Mouse (Mus musculus) megakaryocyte, embryonic 14.5 days (primary cell): ENCODE data around the gene Pcp4. TPM values are rescaled to one million over a fixed set of nuclear protein-coding genes. Genes with fewer than 3 reads are reported as not detected.
"Not testable (repeated sequence)": the region's sequence is repeated elsewhere in the genome, so short reads cannot be mapped to it uniquely, and the experiment has no call there.

Experiments used
- H3K27me3 ChIP-seq: replicated peaks from 2 replicates; pipeline ENCODE3; 2012; ENCODE audit warnings: inconsistent platforms
- H3K36me3 ChIP-seq: replicated peaks from 2 replicates; pipeline ENCODE3; 2012; ENCODE audit warnings: low read length, inconsistent platforms, mixed read lengths
- H3K4me1 ChIP-seq: 2 replicates; pipeline ENCODE4 v1.6.1; 2012; ENCODE audit warnings: inconsistent platforms
- H3K4me3 ChIP-seq: replicated peaks from 2 replicates; pipeline ENCODE3; 2012; ENCODE audit warnings: moderate library complexity, mild to moderate bottlenecking, inconsistent platforms
- H3K9me3 ChIP-seq: 2 replicates; pipeline ENCODE4 v1.6.1; 2012; ENCODE audit warnings: inconsistent platforms
- FLI1 ChIP-seq: IDR thresholded peaks from 2 replicates; pipeline ENCODE4 v1.6.1; 2012; ENCODE audit warnings: low read length, inconsistent platforms, mixed read lengths
- GATA1 ChIP-seq: IDR thresholded peaks from 3 replicates; pipeline ENCODE4 v1.6.1; 2012; ENCODE audit warnings: mixed read lengths, low read length, inconsistent platforms, borderline replicate concordance
- polyA plus RNA-seq: library from polyadenylated mRNA; stranded (reverse); fragments of >175 nt; gene quantifications from 2 replicates; pipeline ENCODE4 v1.2.3, GENCODE M21; 2012; ENCODE audit warnings: low replicate concordance; ENCODE audit not compliant: insufficient read depth

Pcp4 gene
- polyA plus RNA-seq = not detected in 2 replicates

DNA sequence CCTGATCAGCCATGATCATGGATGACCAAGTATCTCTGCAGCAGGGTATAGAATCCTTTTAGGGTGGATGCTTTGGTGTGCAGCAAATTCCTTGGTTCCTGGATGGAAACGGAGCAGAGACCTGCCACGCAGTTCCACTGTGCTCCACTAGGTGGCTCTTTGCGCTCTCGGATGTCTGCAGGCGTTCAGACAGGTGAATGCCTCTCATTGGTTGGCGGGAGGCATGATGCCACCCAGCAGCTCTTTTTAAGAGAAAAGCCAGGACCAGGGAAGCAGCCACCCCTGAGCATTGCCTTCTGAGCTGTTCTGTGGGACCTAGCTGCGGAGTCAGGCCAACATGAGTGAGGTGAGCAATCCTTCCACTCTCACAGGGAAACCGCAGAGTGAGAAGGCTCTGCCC, at the start of gene Pcp4:
TSS of gene Pcp4 (plus strand) at position 162 of the 400 bp plus-strand sequence.
- Histone ChIP-seq H3K27me3 (peaks cover 8% of the 10 kb centered on the region), H3K9me3 (no peaks in the 10 kb centered on the region), H3K4me3 (no peak within 1 kb of the TSS), H3K4me1 (peaks cover 3% of the 10 kb centered on the region; the same call in 1 of the 2 replicates), H3K36me3 (no peaks in the 10 kb centered on the region)
- TF ChIP-seq GATA1 = no peak
- no peak for TF ChIP-seq FLI1

GRCm38 (mm10) chr16:96425044-96425443, 42.4 kb upstream of the Pcp4 start:
- no peak for TF ChIP-seq GATA1
- no peaks in the 10 kb centered on the region for H3K36me3 ChIP-seq
- peaks cover 4% of the 10 kb centered on the region for H3K9me3 ChIP-seq
- H3K4me1 ChIP-seq = no peaks in the 10 kb centered on the region
- peak overlapping the region; percentile 79 for H3K4me3 ChIP-seq
- peaks cover 7% of the 10 kb centered on the region for H3K27me3 ChIP-seq

- no peaks in the 10 kb centered on the region for H3K9me3 ChIP-seq
- TF ChIP-seq GATA1 = no peak
- peaks cover 11% of the 10 kb centered on the region for H3K27me3 ChIP-seq
- no peaks in the 10 kb centered on the region for H3K4me1 ChIP-seq
- no peaks in the 10 kb centered on the region for H3K36me3 ChIP-seq
- no peak overlapping the region for H3K4me3 ChIP-seq
These were observed 40.7 kb upstream of the Pcp4 start for GRCm38 (mm10) chr16:96426671-96427070.

GRCm38 (mm10) chr16:96429046-96429445, 38.4 kb upstream of the Pcp4 start:
- H3K4me1 ChIP-seq = no peaks in the 10 kb centered on the region
- H3K4me3 ChIP-seq = no peak overlapping the region
- H3K9me3 ChIP-seq = no peaks in the 10 kb centered on the region
- H3K27me3 ChIP-seq = peaks cover 9% of the 10 kb centered on the region
- H3K36me3 ChIP-seq = no peaks in the 10 kb centered on the region
- TF ChIP-seq GATA1 = no peak
- no peak for TF ChIP-seq FLI1

DNA sequence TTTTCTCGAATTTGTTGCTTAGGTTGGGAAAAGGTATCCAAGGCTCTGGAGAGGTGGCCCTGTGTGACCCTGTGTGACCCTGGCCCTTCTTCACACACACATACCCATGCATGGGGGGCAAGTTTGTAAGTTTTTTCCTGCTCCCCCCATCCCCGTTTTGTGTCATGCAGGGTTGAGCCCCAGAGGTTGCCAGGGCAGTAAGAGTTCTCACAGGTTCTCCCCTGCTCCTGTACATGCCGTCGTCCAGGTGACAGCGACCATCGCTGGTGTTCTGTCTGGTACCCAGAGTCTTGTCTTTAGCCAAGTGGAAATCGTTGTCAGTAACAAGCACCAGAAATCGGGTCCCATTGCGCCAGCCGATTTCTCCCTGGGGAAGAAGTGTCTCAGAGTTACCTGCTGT, 34.1 kb upstream of the Pcp4 start:
- Histone ChIP-seq H3K36me3 (no peaks in the 10 kb centered on the region), H3K4me1 (no peaks in the 10 kb centered on the region), H3K4me3 (no peak overlapping the region), H3K27me3 (peaks cover 10% of the 10 kb centered on the region), H3K9me3 (no peaks in the 10 kb centered on the region)
- no peak for TF ChIP-seq GATA1
- TF ChIP-seq FLI1 = no peak

GRCm38 (mm10) chr16:96434024-96434785, 33.2 kb upstream of the Pcp4 start:
- TF ChIP-seq GATA1 (no peak), FLI1 (no peak)
- no peak overlapping the region for H3K4me3 ChIP-seq

DNA sequence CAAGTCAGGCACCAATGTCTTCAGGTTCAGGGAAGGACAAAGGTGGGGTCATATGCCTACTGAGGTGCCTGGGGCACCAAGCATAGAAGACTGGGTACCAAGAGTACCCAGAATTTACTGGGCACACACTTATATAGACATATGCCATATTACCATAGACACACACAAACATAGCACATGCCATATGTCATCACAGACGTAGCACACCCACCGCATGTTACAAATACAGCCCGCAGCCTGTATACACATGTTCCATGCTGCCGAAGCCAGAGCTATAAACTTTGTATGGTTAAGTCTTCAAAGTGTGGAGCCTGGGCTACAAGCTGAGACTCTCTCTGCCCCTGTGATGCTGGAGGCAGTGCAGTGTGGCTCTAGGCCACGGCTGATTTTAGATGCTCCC, 28.5 kb upstream of the Pcp4 start:
- Histone ChIP-seq H3K9me3 (no peaks in the 10 kb centered on the region), H3K4me1 (no peaks in the 10 kb centered on the region), H3K27me3 (peaks cover 2% of the 10 kb centered on the region), H3K36me3 (no peaks in the 10 kb centered on the region), H3K4me3 (no peak overlapping the region)
- TF ChIP-seq FLI1 (no peak), GATA1 (no peak)

More at GRCm38 (mm10) chr16:96434024-96434785, 33.2 kb upstream of the Pcp4 start:
- H3K4me1 ChIP-seq = no peaks in the 10 kb centered on the region
- no peaks in the 10 kb centered on the region for H3K9me3 ChIP-seq
- no peaks in the 10 kb centered on the region for H3K36me3 ChIP-seq
- peaks cover 5% of the 10 kb centered on the region for H3K27me3 ChIP-seq

DNA sequence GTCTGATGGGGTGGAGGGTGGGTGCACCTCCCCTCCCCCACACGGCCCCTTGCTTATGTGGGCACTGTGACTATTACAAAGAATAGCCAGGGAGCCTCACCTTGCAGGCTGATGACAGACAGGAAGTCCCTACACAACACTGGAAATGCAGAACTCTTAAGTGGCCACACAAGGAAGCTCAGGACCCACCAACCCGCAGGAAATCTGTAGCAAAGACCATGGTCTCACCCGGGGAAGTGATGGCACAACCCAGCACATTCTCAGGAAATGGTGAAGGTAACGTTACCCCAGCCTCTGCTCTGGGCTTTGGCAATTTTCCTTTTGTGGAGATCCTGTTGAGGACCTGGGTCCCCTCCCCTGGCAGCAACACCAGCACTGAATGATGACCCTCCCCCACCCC, 27.7 kb upstream of the Pcp4 start:
- no peaks in the 10 kb centered on the region for H3K9me3 ChIP-seq
- H3K36me3 ChIP-seq = no peaks in the 10 kb centered on the region
- H3K27me3 ChIP-seq = no peaks in the 10 kb centered on the region
- TF ChIP-seq FLI1 (no peak), GATA1 (no peak)
- H3K4me3 ChIP-seq = no peak overlapping the region
- no peaks in the 10 kb centered on the region for H3K4me1 ChIP-seq

DNA sequence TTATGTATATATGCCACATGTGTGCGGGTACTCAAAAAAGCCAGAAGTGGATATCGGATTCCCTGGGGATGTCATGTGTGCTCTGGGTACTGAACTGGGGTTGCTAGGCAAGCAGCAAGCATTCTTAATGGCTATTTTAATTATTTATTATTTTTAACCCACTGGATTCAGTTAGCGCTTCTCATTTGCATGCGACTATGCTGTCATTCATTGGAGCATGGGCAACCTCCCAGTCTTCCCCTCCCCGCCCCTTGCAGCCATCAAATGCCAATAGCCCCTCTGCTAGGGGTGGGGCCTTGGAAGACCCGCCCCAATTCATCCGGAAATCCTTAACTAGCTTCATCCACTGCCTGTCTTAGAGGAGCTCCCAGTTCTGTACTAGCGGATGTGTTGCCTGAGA, 26.5 kb upstream of the Pcp4 start:
- Histone ChIP-seq H3K9me3 (no peaks in the 10 kb centered on the region), H3K4me1 (no peaks in the 10 kb centered on the region), H3K27me3 (no peaks in the 10 kb centered on the region), H3K36me3 (no peaks in the 10 kb centered on the region), H3K4me3 (no peak overlapping the region)
- TF ChIP-seq FLI1 (no peak), GATA1 (no peak)

DNA sequence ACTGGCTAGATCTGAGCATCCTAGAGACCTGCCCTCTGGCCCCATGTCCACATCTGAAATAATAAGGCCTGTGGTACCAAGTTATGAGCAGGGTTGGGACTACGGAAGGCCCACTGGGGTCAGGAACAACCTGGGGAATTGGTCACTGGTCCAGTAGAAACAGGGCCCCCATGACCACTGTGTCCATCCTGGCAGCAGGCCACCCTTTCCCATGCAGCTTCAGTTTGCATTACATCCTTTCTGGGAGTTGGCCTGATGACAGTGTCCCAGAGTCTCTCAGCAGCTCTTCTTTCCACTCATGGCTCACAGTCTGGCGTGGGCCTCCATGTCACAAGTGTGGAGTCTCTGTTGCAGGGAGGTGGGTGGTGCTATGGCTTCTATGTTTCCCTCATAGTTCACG, 25.6 kb upstream of the Pcp4 start:
- Histone ChIP-seq H3K4me1 (no peaks in the 10 kb centered on the region), H3K36me3 (no peaks in the 10 kb centered on the region)

DNA sequence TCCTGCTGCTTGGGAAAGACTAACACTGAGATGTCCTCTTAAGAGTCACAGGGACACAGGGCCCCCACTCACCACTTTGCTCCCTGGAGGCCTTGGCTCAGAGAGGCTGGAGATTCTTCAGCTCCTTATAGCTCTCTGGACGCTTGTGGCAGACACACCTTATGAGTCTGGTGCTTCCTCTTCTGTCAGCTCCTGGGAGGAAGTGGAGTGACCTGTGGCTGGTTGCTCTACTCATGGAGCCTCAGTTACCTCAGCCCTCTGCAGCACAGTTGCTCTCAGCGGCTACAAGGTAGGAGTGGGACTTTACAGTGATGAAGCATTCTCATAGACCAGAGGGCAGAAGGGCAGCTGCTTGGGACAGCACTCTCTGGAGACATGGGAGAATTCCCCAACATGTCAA, 23.9 kb upstream of the Pcp4 start, which contains the start of gene Itgb2l:
TSS of gene Itgb2l (minus strand) at position 152 of the 400 bp plus-strand sequence.
- TF ChIP-seq GATA1 = no peak
- no peak for TF ChIP-seq FLI1
- Histone ChIP-seq H3K9me3 (no peaks in the 10 kb centered on the region), H3K4me3 (no peak within 1 kb of the TSS), H3K4me1 (no peaks in the 10 kb centered on the region), H3K27me3 (no peaks in the 10 kb centered on the region), H3K36me3 (no peaks in the 10 kb centered on the region)

More for the DNA sequence above, 25.6 kb upstream of the Pcp4 start:
- TF ChIP-seq FLI1 (no peak), GATA1 (no peak)
- H3K9me3 ChIP-seq = no peaks in the 10 kb centered on the region
- H3K4me3 ChIP-seq = no peak overlapping the region
- no peaks in the 10 kb centered on the region for H3K27me3 ChIP-seq

- not testable (repeated sequence) for H3K4me1 ChIP-seq, H3K27me3 ChIP-seq, H3K4me3 ChIP-seq, H3K9me3 ChIP-seq, H3K36me3 ChIP-seq
These were observed 16.5 kb upstream of the Pcp4 start for GRCm38 (mm10) chr16:96450871-96451270.
